Mouse (Mus musculus): ENCODE results near the gene Msto1. TPM values are rescaled to one million over a fixed set of nuclear protein-coding genes. Genes with fewer than 3 reads are reported as not detected.
"Not testable (repeated sequence)": the region's sequence is repeated elsewhere in the genome, so short reads cannot be mapped to it uniquely, and the experiment has no call there.

Gene Msto1
- total RNA-seq, 2 experiments from 2014 or later = 27.5 to 31.7 TPM

GRCm38 (mm10) chr3:88905741-88906140 is 8.1 kb downstream of the Msto1 start:
- no peak for DNase-seq (ENCODE audit: low spot score in 2 of 2)

GRCm38 (mm10) chr3:88905209-88905608 is 8.6 kb downstream of the Msto1 start:
- DNase-seq (ENCODE audit: low spot score in 2 of 2) = no peak

- no peak for DNase-seq (ENCODE audit: low spot score in 2 of 2)
Observed at GRCm38 (mm10) chr3:88904803-88905202, 9.0 kb downstream of the Msto1 start.

GRCm38 (mm10) chr3:88893011-88893410 is 20.8 kb downstream of the Msto1 start:
- not testable (repeated sequence) for DNase-seq (ENCODE audit: low spot score in 2 of 2)

- DNase-seq (ENCODE audit: low spot score in 2 of 2) = not testable (repeated sequence)
Observed at GRCm38 (mm10) chr3:88882536-88882935, 31.3 kb downstream of the Msto1 start.

GRCm38 (mm10) chr3:88868449-88868848 is 45.4 kb downstream of the Msto1 start:
- not testable (repeated sequence) for DNase-seq (ENCODE audit: low spot score in 2 of 2)

- not testable (repeated sequence) for DNase-seq (ENCODE audit: low spot score in 2 of 2)
Observed at GRCm38 (mm10) chr3:88867177-88867576, 46.6 kb downstream of the Msto1 start.

GRCm38 (mm10) chr3:88866735-88867134 is 47.1 kb downstream of the Msto1 start:
- DNase-seq (ENCODE audit: low spot score in 2 of 2) = not testable (repeated sequence)

GRCm38 (mm10) chr3:88862129-88862528 is 51.7 kb downstream of the Msto1 start:
- DNase-seq (ENCODE audit: low spot score in 2 of 2) = no peak

GRCm38 (mm10) chr3:88855837-88856236 is 58.0 kb downstream of the Msto1 start:
- DNase-seq (ENCODE audit: low spot score in 2 of 2) = no peak

Other genes starting within 250 kb of the Msto1 start
- 10 to 100 TPM; 33.9 to 49.0 TPM for gene Khdc4, start 228.2 kb downstream of the Msto1 start, total RNA-seq (2021)
- gene Rit1, start 197.2 kb downstream of the Msto1 start, total RNA-seq (2021) = 10 to 100 TPM; 32.1 to 33.2 TPM
- gene Syt11, start 138.8 kb downstream of the Msto1 start, total RNA-seq (2021) = 1 to 10 TPM; 5.5 to 6.2 TPM
- 10 to 100 TPM; 24.6 to 27.5 TPM for gene Gon4l, start 78.8 kb downstream of the Msto1 start, total RNA-seq (2021)
- 10 to 100 TPM; 37.8 to 41.8 TPM for gene Ash1l, start 36.6 kb upstream of the Msto1 start, total RNA-seq (2021)
- gene Dap3, start 37.2 kb upstream of the Msto1 start, total RNA-seq (2021) = 10 to 100 TPM; 72.7 to 75.8 TPM
- gene Rusc1, start 179.3 kb upstream of the Msto1 start, total RNA-seq (2021) = 10 to 100 TPM; 13.3 to 14.0 TPM
- not detected for gene Gm43738, start 187.1 kb upstream of the Msto1 start, total RNA-seq (2021)
- gene Fdps, start 188.0 kb upstream of the Msto1 start, total RNA-seq (2021) = 10 to 100 TPM; 61.4 to 80.2 TPM
- gene Pklr, start 222.1 kb upstream of the Msto1 start, total RNA-seq (2021) = 1 to 10 TPM in 1 of 2 experiments, not detected in 1; 1.1 TPM
- gene Hcn3, start 246.2 kb upstream of the Msto1 start, total RNA-seq (2021) = under 1 TPM; 0.39 to 0.91 TPM